Mouse (Mus musculus) thymus, postnatal 4 days (tissue): ENCODE results near the gene Uox.

Source experiments
- DNase-seq: peaks from one replicate; pipeline ENCODE4 v3.0.0; 2021

The Uox gene

DNA sequence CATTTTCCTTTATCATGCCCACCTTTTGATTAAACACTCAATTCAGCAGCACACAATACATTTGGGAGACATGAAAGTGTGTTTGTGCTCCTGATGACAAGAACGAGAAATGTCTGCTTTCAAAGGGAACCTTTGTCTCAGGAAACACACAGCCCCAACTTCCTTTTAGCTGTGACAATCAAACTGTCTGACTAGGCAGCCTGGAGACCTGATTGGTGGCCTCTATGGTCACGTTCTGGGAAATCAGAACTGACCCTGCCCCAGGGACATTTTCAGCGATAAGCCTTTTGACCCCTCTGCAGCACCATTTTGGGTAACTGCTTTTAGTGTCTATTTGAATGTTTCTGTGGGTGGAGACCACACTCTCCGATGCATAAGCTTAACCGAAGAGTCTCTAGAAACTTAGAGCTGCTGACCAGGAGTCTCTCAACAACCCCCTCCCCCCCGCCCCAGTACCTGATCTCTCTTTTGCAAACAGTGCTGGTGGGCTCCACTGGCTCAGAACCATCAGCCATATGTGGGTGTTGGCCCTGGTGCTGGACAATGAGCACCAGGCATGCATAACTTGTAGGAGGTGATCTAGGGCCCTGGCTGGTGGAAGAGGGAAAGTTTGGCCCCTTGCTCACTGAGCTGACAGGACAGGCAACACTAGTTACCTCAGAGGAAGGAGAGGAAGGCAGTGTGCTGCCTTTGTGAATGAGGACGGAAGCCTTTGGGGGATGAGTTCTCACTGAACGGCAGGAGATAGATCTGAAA, 58.2 kb downstream of the Uox start:
- DNase-seq, result no peak

- no peak for DNase-seq
These were observed 62.3 kb downstream of the Uox start for GRCm38 (mm10) chr3:146632506-146632905.

DNA sequence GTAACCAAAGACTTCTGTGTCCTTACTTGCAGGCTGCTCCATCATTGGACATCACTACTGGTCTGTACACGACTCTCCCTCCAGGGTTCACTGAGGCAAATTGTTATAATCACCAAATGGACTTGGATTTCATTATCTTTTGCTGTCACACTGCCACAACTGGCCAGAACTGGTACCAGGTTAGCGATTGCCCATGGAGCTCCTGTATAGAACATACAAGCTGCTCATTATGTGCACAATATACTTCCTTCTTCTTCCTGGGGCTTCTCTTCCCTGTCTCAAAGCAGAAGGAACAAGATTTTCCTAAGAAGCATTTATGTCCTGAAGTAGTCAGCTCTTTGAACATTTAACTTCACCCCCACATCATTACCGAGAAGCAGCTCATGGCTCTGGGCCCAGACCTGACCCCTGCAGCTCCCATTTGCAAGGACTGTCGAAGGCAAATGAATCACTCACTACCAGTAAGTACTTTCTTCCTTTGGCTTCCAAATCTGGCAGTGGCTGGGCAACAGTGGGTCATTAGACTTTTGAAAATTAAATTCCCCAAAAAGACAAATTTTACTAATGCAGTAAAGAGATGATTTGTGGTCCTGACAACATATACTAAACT, 71.7 kb downstream of the Uox start:
- DNase-seq, result no peak

DNA sequence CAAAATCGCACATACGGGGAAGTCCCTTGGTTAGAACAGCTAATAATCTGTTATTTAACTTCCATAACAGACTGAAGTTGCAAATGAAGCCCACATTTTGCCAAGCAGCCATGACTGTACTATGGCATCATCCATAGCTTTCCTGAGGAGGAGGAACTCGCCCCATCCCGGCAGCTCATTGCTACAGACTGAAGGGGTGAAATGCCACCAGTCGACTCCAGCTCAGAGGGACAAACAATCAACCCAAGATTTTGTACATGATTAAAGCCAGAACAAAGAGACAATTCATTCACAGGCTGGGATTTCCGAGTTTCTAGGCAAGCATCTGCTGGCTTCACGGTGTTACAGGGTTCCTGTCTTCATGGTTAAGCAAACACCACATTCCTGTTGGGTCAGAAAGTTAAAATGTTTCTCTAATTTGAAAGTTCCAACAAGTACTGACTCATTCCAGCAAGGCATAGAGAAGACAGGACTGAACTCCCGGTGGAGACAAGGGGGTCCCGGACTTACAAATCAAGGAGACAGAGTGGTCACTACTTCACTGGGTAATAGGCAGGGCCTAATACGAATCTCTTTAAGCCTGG, 79.2 kb downstream of the Uox start:
- DNase-seq, result no peak

DNA sequence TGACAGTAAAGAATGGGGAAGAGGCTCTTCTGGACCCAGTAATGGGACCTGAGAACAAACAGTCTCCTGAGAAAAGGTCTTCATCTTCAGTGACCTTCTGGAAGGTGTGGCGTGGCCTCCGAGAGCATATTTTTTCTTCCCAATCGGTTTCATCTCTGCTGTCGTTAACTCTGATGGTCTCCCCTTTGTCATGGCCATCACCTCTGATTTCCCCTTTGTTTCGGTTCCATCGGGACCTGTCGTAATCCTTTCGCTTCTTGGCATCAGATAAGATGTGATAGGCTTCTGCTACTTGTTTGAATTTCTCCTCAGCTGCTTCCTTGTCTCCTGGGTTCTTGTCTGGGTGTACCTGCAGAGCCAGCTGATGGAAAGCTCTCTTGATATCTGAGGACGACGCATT, 80.5 kb downstream of the Uox start:
- no peak for DNase-seq

DNA sequence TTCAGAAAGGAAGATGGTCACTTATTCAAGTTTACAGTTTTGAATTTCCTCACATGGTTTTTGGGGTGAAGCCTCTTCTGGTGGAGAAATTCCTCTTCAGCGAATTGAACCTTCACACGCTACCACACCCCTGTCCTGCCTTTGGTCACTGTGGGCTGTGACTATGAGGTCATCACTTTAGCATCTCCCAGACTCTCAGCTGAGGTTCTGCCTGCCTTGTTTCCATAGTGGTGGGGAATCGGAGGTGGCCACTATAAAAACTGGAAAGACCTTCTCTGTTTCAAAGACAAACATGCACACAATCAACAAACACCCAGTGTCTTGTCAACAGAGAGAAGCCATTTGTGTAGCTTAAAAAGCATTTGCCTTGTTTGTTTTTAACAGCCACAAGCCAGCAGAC, 81.0 kb downstream of the Uox start, which contains the start of gene 4930503B20Rik:
Gene 4930503B20Rik, minus strand, starts transcription at position 101 of the 400 bp plus-strand sequence.
- DNase-seq, result no peak

- no peak for DNase-seq
These were observed 82.2 kb downstream of the Uox start for GRCm38 (mm10) chr3:146652431-146652830.

GRCm38 (mm10) chr3:146653692-146654091, 83.5 kb downstream of the Uox start:
- DNase-seq, result no peak

- no peak for DNase-seq
These were observed 84.9 kb downstream of the Uox start for GRCm38 (mm10) chr3:146655111-146655577.

DNA sequence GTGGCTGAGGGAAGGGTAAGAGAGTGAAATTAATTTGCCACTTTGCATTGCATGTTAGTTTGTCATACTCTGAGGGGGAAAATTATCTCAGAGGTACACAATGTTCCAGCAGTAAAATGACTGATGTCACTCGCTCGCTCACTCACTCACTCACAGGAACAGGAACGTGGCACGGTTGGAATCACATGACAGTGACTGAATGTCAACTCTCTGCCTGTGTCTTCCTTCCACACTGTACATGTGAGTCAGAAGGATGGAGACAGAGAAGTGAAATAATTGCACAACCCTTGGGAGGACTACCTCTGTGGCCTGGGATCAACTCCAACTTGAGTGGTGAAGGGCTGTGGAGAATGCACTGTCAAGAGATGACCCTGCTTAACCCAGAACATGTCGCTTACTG, 87.2 kb downstream of the Uox start:
- no peak for DNase-seq

DNA sequence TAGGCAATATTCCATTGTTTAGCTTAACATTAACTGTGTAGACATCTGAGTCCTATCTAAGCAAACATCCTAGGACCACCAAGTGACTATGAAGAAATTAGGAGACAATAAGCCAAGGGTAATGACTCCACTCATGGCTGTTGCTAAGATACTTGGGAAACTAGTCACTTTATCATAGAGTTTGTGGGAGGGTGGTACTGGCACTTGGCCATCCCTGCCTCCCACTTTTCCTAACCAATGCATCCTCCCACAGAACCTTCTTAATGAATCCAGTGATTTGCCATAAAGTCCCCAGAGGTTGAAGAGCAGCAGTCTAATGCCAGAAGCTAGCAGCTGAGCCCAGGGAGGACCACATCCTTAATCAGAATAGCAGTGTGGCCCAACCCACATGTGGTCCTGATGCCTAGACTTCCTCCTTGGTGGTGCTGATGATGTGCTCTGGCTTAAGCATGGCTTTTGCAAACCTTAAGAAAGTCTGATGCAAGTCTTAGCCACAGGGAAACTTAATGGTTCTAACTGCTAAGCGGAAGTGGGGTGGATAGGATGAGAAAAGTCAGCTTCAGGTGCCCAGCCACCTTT, 87.9 kb downstream of the Uox start:
- no peak for DNase-seq

- no peak for DNase-seq
These were observed 89.1 kb downstream of the Uox start for GRCm38 (mm10) chr3:146659321-146659720.

- DNase-seq, result no peak
These were observed 90.8 kb downstream of the Uox start for GRCm38 (mm10) chr3:146661001-146661400.

GRCm38 (mm10) chr3:146661907-146662306, 91.7 kb downstream of the Uox start:
- no peak for DNase-seq

DNA sequence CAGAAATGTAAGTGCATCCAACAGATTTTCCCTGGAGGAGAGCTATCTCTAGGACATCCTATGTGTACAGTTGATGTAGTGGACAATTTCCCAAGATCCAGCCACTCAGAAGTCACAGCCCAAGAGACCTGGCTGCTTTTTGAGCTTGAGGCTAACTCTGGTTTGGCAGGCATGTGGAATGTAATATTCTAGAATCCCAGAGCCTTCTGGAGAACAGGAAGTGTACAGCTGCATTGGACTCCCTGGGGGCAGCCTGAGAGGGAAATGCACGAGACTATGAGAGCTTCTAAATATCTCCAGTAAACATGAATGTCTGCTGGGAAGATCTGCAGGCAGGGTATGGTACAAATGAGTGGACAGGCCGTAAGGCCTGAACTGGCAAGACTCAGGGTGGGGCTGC, 100.9 kb downstream of the Uox start:
- no peak for DNase-seq

DNA sequence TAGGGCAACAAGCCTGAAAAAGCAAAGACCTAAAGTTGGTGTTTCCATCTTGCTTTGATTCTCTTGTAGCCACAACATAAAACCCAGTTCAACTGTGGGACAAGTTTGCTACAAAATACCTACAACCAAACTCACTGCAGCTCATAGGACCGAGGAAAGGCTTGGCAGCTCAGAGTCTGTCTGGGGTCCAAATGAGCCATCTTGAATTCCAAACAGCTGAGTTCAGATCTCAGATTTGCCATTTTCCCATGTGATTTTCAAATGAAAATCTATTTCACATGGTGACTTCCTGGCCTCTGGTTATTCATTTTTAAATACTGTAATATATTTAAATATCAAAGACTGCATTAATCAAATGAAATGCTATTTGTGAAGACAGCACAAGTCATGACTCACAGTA, 104.9 kb downstream of the Uox start:
- no peak for DNase-seq

DNA sequence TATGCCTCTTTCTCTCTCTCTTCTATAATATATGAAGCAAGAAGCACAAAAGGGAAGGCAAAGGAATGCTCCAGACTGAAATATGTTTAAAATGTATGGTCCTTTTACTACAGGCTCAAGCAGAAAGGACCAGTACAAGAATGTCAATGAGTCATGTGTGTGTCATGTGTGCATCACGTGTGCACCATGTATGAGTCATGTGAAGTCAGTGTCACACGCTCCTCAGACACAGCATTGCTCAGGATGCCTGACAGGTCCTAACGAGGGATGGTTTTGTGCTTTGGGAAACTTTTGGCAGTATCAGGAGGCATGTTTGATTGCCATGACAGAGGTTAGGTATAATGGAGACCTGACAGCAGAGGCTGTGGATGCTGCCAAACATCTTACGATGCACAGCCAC, 106.0 kb downstream of the Uox start:
- no peak for DNase-seq

GRCm38 (mm10) chr3:146679646-146680045, 109.4 kb downstream of the Uox start:
- DNase-seq, result no peak

GRCm38 (mm10) chr3:146680625-146681024, 110.4 kb downstream of the Uox start:
- DNase-seq, result no peak

- no peak for DNase-seq
These were observed 111.5 kb downstream of the Uox start for GRCm38 (mm10) chr3:146681696-146682095.
